Mouse (Mus musculus): ENCODE results near the gene Ntrk1.
A peak's percentile ranks its signal among the peaks of the same experiment; 100 is the strongest.
"Not testable (repeated sequence)": the region's sequence is repeated elsewhere in the genome, so short reads cannot be mapped to it uniquely, and the experiment has no call there.

Ntrk1 gene

GRCm38 (mm10) chr3:87794922-87795325, at the start of gene Ntrk1:
Gene Ntrk1, minus strand, starts transcription at chr3:87795162.
- DNase-seq (ENCODE audit: low read depth, low spot score): no peak

DNA sequence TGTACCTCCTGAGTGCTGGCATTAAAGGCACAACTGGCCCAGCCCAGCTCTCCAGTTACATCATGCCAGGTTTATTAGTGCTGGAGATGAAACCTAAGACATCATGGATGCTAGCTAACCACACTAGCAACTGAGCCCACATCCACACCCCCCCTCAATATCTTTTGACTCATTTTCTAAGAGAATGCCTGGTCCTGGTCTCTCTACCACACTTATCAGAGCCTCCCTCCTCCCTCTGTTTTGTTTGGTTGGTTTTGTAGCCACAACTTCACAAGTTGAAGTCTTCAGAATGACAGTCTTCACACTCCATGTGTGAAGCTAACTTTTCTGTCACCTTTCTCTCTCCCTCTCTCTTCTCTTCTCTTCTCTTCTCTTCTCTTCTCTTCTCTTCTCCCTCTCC, 45.9 kb upstream of the Ntrk1 start:
- DNase-seq (ENCODE audit: low read depth, low spot score): no peak

DNA sequence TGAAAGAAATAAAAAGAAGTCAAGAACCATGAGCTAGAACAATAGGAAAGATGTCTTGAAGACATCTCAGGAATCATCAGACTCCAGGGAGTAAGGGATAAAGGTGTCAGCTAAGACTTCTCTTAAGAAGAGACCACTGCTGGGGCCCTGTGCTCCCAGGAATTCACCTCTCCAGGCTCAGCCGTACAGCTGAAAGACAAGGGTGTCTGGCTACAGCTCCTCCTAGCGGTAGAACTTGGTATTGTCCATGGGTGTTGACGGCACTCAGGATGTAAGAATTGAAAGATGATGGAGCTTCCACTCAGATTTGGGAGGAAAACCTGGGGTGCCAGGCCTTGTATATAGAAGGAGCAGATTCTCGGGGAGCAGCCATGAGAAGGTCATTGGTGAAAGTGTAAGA, 43.7 kb upstream of the Ntrk1 start:
- peak; percentile 52 for DNase-seq (ENCODE audit: low read depth, low spot score)

DNA sequence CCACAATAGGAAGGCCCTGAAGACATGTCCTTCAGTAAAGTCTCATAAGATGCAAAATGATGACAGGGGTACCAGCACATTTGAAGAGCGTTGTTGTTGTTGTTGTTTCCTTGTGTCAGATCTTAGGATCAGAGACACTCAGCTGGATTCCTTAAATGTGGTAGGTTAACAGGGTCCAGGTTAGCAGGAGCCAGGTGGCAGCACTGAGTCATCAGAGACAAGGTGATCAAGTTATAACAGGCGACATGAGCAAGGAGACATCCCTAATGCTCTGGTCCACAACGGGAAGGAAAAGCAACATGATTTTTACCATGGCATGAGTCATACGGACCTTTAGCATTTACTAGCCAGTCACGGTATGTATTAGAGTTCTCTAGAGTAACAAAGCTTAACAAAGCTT, 38.5 kb upstream of the Ntrk1 start:
- DNase-seq (ENCODE audit: low read depth, low spot score): no peak

GRCm38 (mm10) chr3:87832109-87832859, 37.3 kb upstream of the Ntrk1 start:
- DNase-seq (ENCODE audit: low read depth, low spot score): no peak

DNA sequence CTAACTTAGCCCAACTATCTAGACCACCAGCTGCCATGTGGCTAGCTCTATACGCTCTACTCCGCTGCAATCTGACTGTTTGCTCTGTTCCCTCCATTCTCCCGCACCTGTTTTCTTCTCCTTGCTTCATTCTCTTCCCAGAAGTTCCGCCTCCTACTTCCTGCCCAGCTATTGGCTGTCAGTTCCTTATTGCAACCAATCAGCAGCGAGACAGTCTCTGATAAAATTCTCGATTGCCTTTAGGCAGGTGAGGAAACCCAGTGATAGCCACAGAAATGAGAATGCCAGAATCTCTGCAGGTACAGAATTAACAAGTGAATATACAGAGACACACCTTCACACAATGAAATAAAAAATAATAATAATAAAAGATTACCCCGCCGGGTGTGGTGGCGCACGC, 34.1 kb upstream of the Ntrk1 start:
- DNase-seq (ENCODE audit: low read depth, low spot score): no peak

GRCm38 (mm10) chr3:87828435-87828834, 33.5 kb upstream of the Ntrk1 start:
- DNase-seq (ENCODE audit: low read depth, low spot score): no peak

DNA sequence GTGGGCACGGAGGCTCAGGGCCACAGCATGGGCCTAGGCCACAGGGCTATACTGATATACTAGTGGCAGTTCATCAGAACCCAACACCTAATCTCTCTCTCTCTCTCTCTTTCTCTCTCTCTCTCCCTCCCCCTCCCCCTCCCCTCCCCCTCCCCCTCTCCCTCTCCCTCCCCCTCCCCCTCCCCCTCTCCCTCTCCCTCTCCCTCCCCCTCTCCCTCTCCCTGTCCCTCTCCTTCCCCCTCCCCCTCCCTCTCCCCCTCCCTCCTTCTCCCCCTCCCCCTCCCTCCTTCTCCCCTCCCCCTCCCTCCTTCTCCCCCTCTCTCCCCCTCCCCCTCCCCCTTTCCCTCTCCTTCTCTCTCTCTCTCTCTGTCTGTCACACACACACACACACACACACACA, 29.2 kb upstream of the Ntrk1 start, which contains the start of gene Pear1:
TSS of gene Pear1 (minus strand) at position 101 of the 400 bp plus-strand sequence.
- DNase-seq (ENCODE audit: low read depth, low spot score): not testable (repeated sequence)

DNA sequence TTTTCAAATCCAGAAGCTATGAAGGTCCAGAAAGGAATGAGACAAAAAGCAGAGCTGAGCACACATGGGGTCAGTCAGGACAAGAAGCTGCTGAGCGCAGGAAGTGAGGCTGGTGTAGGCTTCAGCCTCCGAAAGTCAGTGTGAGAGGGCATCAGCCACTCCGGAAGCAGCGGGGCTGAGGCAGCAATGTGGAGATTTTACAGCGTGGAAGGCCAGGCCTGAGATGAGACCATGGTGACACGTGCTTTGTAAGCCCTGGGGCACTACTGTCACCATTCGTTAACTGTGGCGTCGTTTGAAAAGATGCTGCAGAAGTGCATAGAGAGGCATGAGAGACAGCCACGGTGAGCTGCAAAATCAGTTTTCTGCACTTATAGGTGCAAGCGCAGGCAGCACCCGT, 23.3 kb upstream of the Ntrk1 start:
- DNase-seq (ENCODE audit: low read depth, low spot score): no peak

- DNase-seq (ENCODE audit: low read depth, low spot score): peak; percentile 58
Measured at GRCm38 (mm10) chr3:87816646-87817093, 21.7 kb upstream of the Ntrk1 start.

DNA sequence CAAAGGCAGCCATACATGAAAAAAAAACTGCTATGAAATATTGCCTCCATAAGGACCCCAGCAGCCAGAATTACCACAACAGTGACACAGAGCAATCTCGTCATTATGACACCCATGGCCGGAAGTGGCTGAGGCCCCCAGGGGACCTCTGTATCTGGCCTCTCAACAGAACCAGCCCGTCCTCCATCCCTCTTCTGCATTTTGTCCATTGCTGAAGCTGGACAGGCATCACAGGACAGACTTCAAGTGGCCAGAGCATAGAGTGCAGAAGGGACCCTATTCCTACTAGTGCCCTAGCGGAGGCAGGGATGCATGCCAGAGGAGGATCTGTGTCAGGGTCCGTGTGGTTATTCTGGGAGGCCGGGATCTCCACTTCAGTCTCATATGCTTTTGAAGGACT, 21.2 kb upstream of the Ntrk1 start:
- DNase-seq (ENCODE audit: low read depth, low spot score): no peak

- DNase-seq (ENCODE audit: low read depth, low spot score): no peak
Measured at GRCm38 (mm10) chr3:87812873-87813272, 17.9 kb upstream of the Ntrk1 start.

- no peak for DNase-seq (ENCODE audit: low read depth, low spot score)
Measured at GRCm38 (mm10) chr3:87812413-87812812, 17.5 kb upstream of the Ntrk1 start.

GRCm38 (mm10) chr3:87811297-87811696, 16.3 kb upstream of the Ntrk1 start:
- DNase-seq (ENCODE audit: low read depth, low spot score): no peak

- no peak for DNase-seq (ENCODE audit: low read depth, low spot score)
Measured at GRCm38 (mm10) chr3:87809322-87809962, 14.5 kb upstream of the Ntrk1 start.

DNA sequence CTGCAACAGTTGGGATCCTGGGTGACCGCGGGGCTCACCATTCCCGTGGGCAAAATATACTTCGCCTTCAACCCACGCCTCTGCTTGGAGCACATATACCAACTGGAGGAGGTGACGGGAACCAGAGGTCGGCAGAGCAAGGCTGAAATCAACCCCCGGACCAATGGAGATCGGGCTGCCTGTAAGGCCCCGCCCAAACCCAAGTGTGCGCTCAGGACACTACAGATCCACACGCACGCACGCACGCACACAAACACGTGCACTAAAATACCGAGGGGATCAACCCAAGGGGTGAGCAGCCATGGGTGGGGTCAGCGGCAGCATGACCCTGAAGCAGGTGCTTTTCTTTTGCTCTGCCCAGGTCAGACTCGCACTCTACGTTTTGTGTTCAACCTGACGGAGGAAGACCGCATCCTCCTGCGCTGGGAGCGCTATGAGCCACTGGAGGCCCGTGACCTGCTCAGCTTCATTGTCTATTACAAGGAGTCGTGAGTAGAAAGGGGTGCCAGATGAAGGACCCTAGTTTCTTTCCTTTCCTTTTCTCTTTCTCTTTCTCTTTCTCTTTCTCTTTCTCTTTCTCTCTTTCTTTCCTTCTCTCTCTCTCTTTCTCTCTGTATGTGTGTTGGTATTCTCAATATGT, 9.2 kb upstream of the Ntrk1 start:
- DNase-seq (ENCODE audit: low read depth, low spot score): no peak

- no peak for DNase-seq (ENCODE audit: low read depth, low spot score)
Measured at GRCm38 (mm10) chr3:87801681-87802080, 6.7 kb upstream of the Ntrk1 start.

- DNase-seq (ENCODE audit: low read depth, low spot score): no peak
Measured at GRCm38 (mm10) chr3:87796736-87797334, 1.9 kb upstream of the Ntrk1 start, which contains the start of gene Insrr. Gene Insrr, plus strand, starts transcription at chr3:87796951.

DNA sequence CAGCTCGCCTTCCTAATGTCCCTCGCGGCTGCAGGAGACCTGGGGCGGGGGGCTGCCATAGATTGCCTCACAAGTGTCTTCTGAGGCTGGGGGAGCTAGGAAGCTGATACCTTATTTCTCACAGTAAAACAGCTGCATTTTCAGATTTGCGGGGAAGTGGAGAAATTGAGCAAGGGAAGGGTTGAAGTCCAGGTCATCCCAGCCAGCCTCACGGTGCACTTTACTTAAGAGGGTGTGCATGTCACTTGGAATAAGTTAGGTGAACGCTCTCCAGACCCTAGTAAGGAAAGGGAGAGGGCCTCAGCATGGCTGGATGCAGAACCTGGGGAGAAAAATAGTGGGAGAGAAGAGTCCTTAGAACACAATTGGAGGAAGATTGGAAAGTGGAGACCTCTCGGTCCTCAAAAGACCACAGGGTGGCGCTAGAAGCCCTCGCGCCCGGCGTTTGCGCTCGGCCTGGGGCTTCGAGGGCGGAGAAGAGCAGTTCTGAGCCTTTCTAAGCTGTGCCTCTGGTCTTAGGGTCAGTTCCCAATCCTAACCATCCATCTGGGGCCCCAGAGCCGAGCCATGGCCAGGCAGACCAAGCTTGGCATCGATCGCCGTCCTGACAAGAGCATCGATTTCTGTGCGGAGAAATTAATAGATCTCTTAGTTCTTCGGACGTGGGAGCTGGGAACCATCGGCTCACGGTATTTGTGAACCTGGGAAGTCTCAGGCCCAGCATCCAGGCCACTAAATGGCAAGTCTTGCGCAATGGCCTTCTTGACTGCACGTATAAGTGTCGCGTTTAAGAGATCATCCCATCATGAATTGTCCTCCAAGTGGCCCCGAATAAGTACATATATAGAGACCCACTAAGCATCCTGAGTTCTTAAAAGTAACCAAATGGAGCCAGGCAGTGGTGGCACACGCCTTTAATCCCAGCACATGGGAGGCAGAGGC, 645 bp upstream of the Ntrk1 start:
- DNase-seq (ENCODE audit: low read depth, low spot score): no peak

DNA sequence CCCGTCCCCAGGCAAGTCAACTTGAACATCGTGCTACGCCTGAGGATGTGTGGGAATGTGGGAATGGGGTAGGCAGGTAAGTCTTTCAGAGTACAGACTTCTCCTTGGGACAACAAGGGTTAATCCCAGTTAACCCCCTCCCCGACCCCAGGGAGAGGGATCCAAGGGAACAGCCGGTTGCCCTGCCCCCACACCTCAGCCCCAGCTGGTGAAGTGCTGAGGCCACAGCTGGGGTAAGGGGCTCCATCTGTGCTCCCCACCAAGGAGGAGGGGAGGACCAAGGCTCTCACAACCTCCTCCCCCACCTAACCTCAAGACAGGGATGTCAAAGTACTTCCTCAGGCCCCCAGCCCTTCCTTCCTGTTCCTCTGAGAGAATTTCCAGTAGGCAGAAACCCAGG, 5.2 kb downstream of the Ntrk1 start:
- no peak for DNase-seq (ENCODE audit: low read depth, low spot score)

GRCm38 (mm10) chr3:87789248-87789647, 5.7 kb downstream of the Ntrk1 start:
- no peak for DNase-seq (ENCODE audit: low read depth, low spot score)
